8 mouse cellular contexts compared by ENCODE assay signal in genomic region chrX:50537122-50537784, GRCm38 (mm10).
A peak's percentile ranks its signal among the peaks of the same experiment; 100 is the strongest.
DNase-seq lines count a peak whose midpoint lies in the region; ATAC-seq and TF ChIP-seq lines count a peak whose summit lies in the region.

No protein-coding gene starts in this region.

- no peak for TF ChIP-seq CTCF in kidney, adult 2 months (conservative IDR thresholded peaks at IDR 0.05; ENCODE audit: insufficient read depth, insufficient read length, low read depth, low read length)
- no peak for TF ChIP-seq CTCF in stomach, postnatal 0 days (IDR thresholded peaks at IDR 0.05; ENCODE audit: low read depth)

- no peaks in the 10 kb centered on the region for H3K27me3 ChIP-seq in embryonic facial prominence, embryonic 10.5 days (replicated peaks; ENCODE audit: low read depth, poor library complexity, severe bottlenecking)
- no peaks in the 10 kb centered on the region for H3K27me3 ChIP-seq in kidney, adult 2 months (replicated peaks; ENCODE audit: control insufficient read depth, insufficient read depth, low read length)
- no peaks in the 10 kb centered on the region for H3K27me3 ChIP-seq in limb, embryonic 15.5 days
- H3K27me3 ChIP-seq in midbrain, embryonic 16.5 days (ENCODE audit: control insufficient read depth, insufficient read depth, low read depth, low read length): no peaks in the 10 kb centered on the region
- no peaks in the 10 kb centered on the region for H3K27me3 ChIP-seq in stomach, postnatal 0 days (ENCODE audit: control insufficient read depth, insufficient read depth, low read length)

- no peak overlapping the region for H3K9ac ChIP-seq in limb, embryonic 15.5 days
- no peak overlapping the region for H3K9ac ChIP-seq in midbrain, embryonic 16.5 days (ENCODE audit: low read depth, low read length)
- H3K9ac ChIP-seq in stomach, postnatal 0 days (ENCODE audit: low read length): no peak overlapping the region

- H3K4me2 ChIP-seq in limb, embryonic 15.5 days: 0 out of 2 replicates have a peak overlapping the region, but pooled peaks have one; percentile 17
- H3K4me2 ChIP-seq in midbrain, embryonic 16.5 days (ENCODE audit: low read length): peak overlapping the region; percentile 32
- peak overlapping the region; percentile 25; the same call in 1 of the 2 replicates for H3K4me2 ChIP-seq in stomach, postnatal 0 days (replicated peaks; ENCODE audit: low read depth)

- no peaks in the 10 kb centered on the region for H3K4me1 ChIP-seq in embryonic facial prominence, embryonic 10.5 days
- no peaks in the 10 kb centered on the region for H3K4me1 ChIP-seq in kidney, adult 2 months (ENCODE audit: control insufficient read depth, insufficient read depth, low read length)
- no peaks in the 10 kb centered on the region for H3K4me1 ChIP-seq in limb, embryonic 15.5 days
- H3K4me1 ChIP-seq in midbrain, embryonic 16.5 days (ENCODE audit: control insufficient read depth, insufficient read depth, low read length): no peaks in the 10 kb centered on the region
- no peaks in the 10 kb centered on the region for H3K4me1 ChIP-seq in stomach, postnatal 0 days (replicated peaks; ENCODE audit: control insufficient read depth, insufficient read depth)

- TF ChIP-seq POLR2A in kidney, adult 2 months (IDR thresholded peaks at IDR 0.05; ENCODE audit: low read depth, low read length): no peak

- H3K27ac ChIP-seq in embryonic facial prominence, embryonic 10.5 days (replicated peaks): no peak overlapping the region
- H3K27ac ChIP-seq in kidney, adult 2 months (ENCODE audit: insufficient read depth, low read depth, low read length): no peak overlapping the region
- H3K27ac ChIP-seq in limb, embryonic 15.5 days: no peak overlapping the region
- no peak overlapping the region for H3K27ac ChIP-seq in midbrain, embryonic 16.5 days (ENCODE audit: low read length)
- H3K27ac ChIP-seq in stomach, postnatal 0 days (replicated peaks): no peak overlapping the region

- ATAC-seq in limb, embryonic 15.5 days (ENCODE audit: insufficient number of reproducible peaks, low FRiP score, low TSS enrichment, low read depth): no peak
- peak; percentile 76 for ATAC-seq in midbrain, embryonic 16.5 days
- ATAC-seq in stomach, postnatal 0 days (ENCODE audit: low FRiP score, low TSS enrichment): no peak

- peak; percentile 85 for DNase-seq in 416B (ENCODE audit: low read depth)
- DNase-seq in adrenal gland, postnatal 10 days: peak; percentile 72
- DNase-seq in embryonic facial prominence, embryonic 10.5 days (ENCODE audit: low spot score): peak; percentile 55
- DNase-seq in heart, adult 8-10 months (ENCODE audit: low spot score): peak; percentile 71
- DNase-seq in kidney, adult 2 months: peak; percentile 84
- peak; percentile 54 for DNase-seq in stomach, postnatal 0 days (ENCODE audit: low spot score)

- H3K36me3 ChIP-seq in embryonic facial prominence, embryonic 10.5 days (replicated peaks): no peaks in the 10 kb centered on the region
- H3K36me3 ChIP-seq in kidney, adult 2 months (ENCODE audit: control insufficient read depth, insufficient read depth, low read length): no peaks in the 10 kb centered on the region
- H3K36me3 ChIP-seq in limb, embryonic 15.5 days: no peaks in the 10 kb centered on the region
- no peaks in the 10 kb centered on the region for H3K36me3 ChIP-seq in midbrain, embryonic 16.5 days (ENCODE audit: control insufficient read depth, insufficient read depth, low read length)
- no peaks in the 10 kb centered on the region for H3K36me3 ChIP-seq in stomach, postnatal 0 days (ENCODE audit: control insufficient read depth, insufficient read depth, low read length)

- no peak for TF ChIP-seq EP300 in stomach, postnatal 0 days (optimal IDR thresholded peaks at IDR 0.05)

- 45% methylated on average over 19 of the region's 19 CpGs for WGBS in embryonic facial prominence, embryonic 10.5 days
- 24% methylated on average over 19 of the region's 19 CpGs for WGBS in kidney, adult 2 months
- WGBS in limb, embryonic 15.5 days: 43% methylated on average over 19 of the region's 19 CpGs
- 46% methylated on average over 19 of the region's 19 CpGs for WGBS in midbrain, embryonic 16.5 days
- WGBS in stomach, postnatal 0 days: 47% methylated on average over 19 of the region's 19 CpGs

- H3K9me3 ChIP-seq in embryonic facial prominence, embryonic 10.5 days: no peaks in the 10 kb centered on the region
- no peaks in the 10 kb centered on the region for H3K9me3 ChIP-seq in limb, embryonic 15.5 days
- no peaks in the 10 kb centered on the region for H3K9me3 ChIP-seq in midbrain, embryonic 16.5 days (replicated peaks; ENCODE audit: control insufficient read depth, low read length, poor library complexity, severe bottlenecking)
- H3K9me3 ChIP-seq in stomach, postnatal 0 days (ENCODE audit: control insufficient read depth, low read length): no peaks in the 10 kb centered on the region

- H3K4me3 ChIP-seq in embryonic facial prominence, embryonic 10.5 days: peak overlapping the region; percentile 52
- peak overlapping the region; percentile 76 for H3K4me3 ChIP-seq in kidney, adult 2 months (ENCODE audit: insufficient read depth, low read depth, low read length)
- peak overlapping the region; percentile 41 for H3K4me3 ChIP-seq in limb, embryonic 15.5 days
- H3K4me3 ChIP-seq in midbrain, embryonic 16.5 days (ENCODE audit: low read depth, low read length): peak overlapping the region; percentile 38
- peak overlapping the region; percentile 34 for H3K4me3 ChIP-seq in stomach, postnatal 0 days (ENCODE audit: low read depth, low read length)
